17 mouse cellular contexts compared by ENCODE assay signal in the genomic region with DNA sequence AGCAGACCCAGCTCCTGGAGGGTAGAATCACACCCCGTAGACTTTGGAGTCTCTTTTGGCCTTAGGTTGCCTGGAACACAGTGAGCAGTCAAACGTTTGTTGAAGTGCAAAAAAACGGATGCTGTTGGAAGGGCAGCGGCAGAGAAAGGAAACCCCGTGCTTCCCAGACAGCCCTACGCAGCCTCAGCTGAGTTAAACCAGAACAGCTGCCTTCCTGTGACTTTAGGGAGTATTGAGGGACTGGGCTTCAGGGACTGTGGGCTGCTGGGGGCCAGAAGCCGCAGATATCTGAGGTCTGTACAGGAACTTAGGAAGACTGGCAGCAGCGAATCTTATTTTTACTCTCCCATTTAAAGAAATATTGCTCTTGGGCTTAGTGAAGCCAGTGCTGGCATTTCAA. TPM values are rescaled to one million over a fixed set of nuclear protein-coding genes. Genes with fewer than 3 reads are reported as not detected.
DNase-seq lines count a peak whose midpoint lies in the region; ATAC-seq and TF ChIP-seq lines count a peak whose summit lies in the region.
"Had no signal": no experiment of that assay in that cellular context is flagged by ENCODE, and none has a peak within 500 bp of the region (broad histone marks: within the 10 kb centered on the region; RNA-seq: fewer than 3 reads in every experiment).

No protein-coding gene starts in this region.

- no peak for TF ChIP-seq CTCF in brain, embryonic 14.5 days (IDR thresholded peaks at IDR 0.05; ENCODE audit: borderline replicate concordance, extremely low read depth, insufficient read depth, insufficient read length)

- no peaks in the 10 kb centered on the region for H3K36me3 ChIP-seq in heart, embryonic 16.5 days (ENCODE audit: control insufficient read depth, insufficient read depth)
- no peaks in the 10 kb centered on the region for H3K36me3 ChIP-seq in embryonic facial prominence, embryonic 15.5 days
- H3K36me3 ChIP-seq: forebrain, embryonic 10.5 days; hindbrain, embryonic 10.5 days; neural tube, embryonic 12.5 days had no signal

- ATAC-seq in heart, embryonic 16.5 days (replicated peaks; ENCODE audit: extremely low read depth, insufficient read depth, low FRiP score) = peak; percentile 49; the same call in 1 of the 2 replicates
- no peak for ATAC-seq in embryonic facial prominence, embryonic 15.5 days (ENCODE audit: insufficient number of reproducible peaks, low FRiP score, low TSS enrichment, low read depth)

- no peaks in the 10 kb centered on the region for H3K27me3 ChIP-seq in heart, embryonic 16.5 days (ENCODE audit: control insufficient read depth, insufficient read depth, low read length)
- no peaks in the 10 kb centered on the region for H3K27me3 ChIP-seq in embryonic facial prominence, embryonic 15.5 days
- H3K27me3 ChIP-seq: neural tube, embryonic 12.5 days had no signal

- peaks cover 5% of the 10 kb centered on the region for H3K4me1 ChIP-seq in heart, embryonic 16.5 days (ENCODE audit: control insufficient read depth, insufficient read depth, low read length)
- 0 out of 2 replicates have a peak, but pooled peaks cover 5% of the 10 kb centered on the region for H3K4me1 ChIP-seq in embryonic facial prominence, embryonic 15.5 days
- H3K4me1 ChIP-seq: neural tube, embryonic 12.5 days had no signal

- 12% methylated on average over 8 of the region's 8 CpGs for WGBS in heart, embryonic 16.5 days
- whole genome bisulfite sequencing in embryonic facial prominence, embryonic 15.5 days = 12% methylated on average over 8 of the region's 8 CpGs

- no peak overlapping the region for H3K4me3 ChIP-seq in heart, embryonic 16.5 days (ENCODE audit: low read length)
- no peak overlapping the region for H3K4me3 ChIP-seq in embryonic facial prominence, embryonic 15.5 days (replicated peaks)
- H3K4me3 ChIP-seq: forebrain, embryonic 10.5 days; hindbrain, embryonic 10.5 days; neural tube, embryonic 12.5 days had no signal

- no peaks in the 10 kb centered on the region for H3K9me3 ChIP-seq in heart, embryonic 16.5 days (replicated peaks; ENCODE audit: control insufficient read depth, low read length)
- no peaks in the 10 kb centered on the region for H3K9me3 ChIP-seq in embryonic facial prominence, embryonic 15.5 days (replicated peaks)
- H3K9me3 ChIP-seq: forebrain, embryonic 10.5 days; hindbrain, embryonic 10.5 days; neural tube, embryonic 12.5 days had no signal

- H3K27ac ChIP-seq in heart, embryonic 16.5 days (ENCODE audit: low read length) = peak overlapping the region; percentile 2; the same call in 1 of the 2 replicates
- no peak overlapping the region for H3K27ac ChIP-seq in embryonic facial prominence, embryonic 15.5 days (replicated peaks)
- H3K27ac ChIP-seq: forebrain, embryonic 10.5 days; hindbrain, embryonic 10.5 days; liver, embryonic 14.5 days; neural tube, embryonic 12.5 days had no signal

- peak overlapping the region; percentile 1; the same call in 1 of the 2 replicates for H3K9ac ChIP-seq in heart, embryonic 16.5 days (ENCODE audit: low read length)
- no peak overlapping the region for H3K9ac ChIP-seq in embryonic facial prominence, embryonic 15.5 days
- H3K9ac ChIP-seq: liver, embryonic 14.5 days; neural tube, embryonic 12.5 days had no signal

- no peak for TF ChIP-seq POLR2A in brain, embryonic 14.5 days (IDR thresholded peaks at IDR 0.05; ENCODE audit: borderline replicate concordance, extremely low read depth, insufficient read depth, insufficient read length, poor library complexity, severe bottlenecking)

- peak overlapping the region; percentile 17; the same call in 1 of the 2 replicates for H3K4me2 ChIP-seq in heart, embryonic 16.5 days (ENCODE audit: low read depth, low read length)
- H3K4me2 ChIP-seq in embryonic facial prominence, embryonic 15.5 days (replicated peaks) = peak overlapping the region; percentile 6; the same call in 1 of the 2 replicates
- H3K4me2 ChIP-seq: neural tube, embryonic 12.5 days had no signal

- peak; percentile 30 for DNase-seq in embryo, embryonic 11 days
- DNase-seq in embryo, embryonic 10.5 days (ENCODE audit: low spot score) = no peak
- no peak for DNase-seq in heart, adult 9 months (ENCODE audit: low spot score in 2 of 2)
- DNase-seq in brain, embryonic 14.5 days (ENCODE audit: low read depth) = peak; percentile 5
- DNase-seq in frontal cortex, postnatal 36 days (ENCODE audit: low spot score in 2 of 2) = no peak
- DNase-seq in frontal cortex, postnatal 25 days (ENCODE audit: low spot score in 2 of 2) = no peak
- DNase-seq: cerebellum, adult 9-10 months; gastrocnemius, postnatal 14 days; lung, postnatal 10 days; right cerebral cortex, postnatal 14 days; thymus, postnatal 36 days had no signal

RNA-seq across cellular contexts. Expression of gene Gja8, which starts 34.8 kb away (rescaled TPM):
- 0.02 TPM in 1 of 2 replicates, not detected in the other for polyA plus RNA-seq in heart, embryonic 16.5 days (2015; fragmentation: Nextera tagmentation; extraction: Ambion mirVana)
- not detected in 2 replicates for polyA plus RNA-seq in brain, embryonic 14.5 days (2012; rRNA removed)
- 0.03 and 0.07 TPM in 2 replicates for polyA plus RNA-seq in embryonic facial prominence, embryonic 15.5 days (2015; fragmentation: Nextera tagmentation; extraction: Ambion mirVana)
- polyA plus RNA-seq: forebrain, embryonic 10.5 days; hindbrain, embryonic 10.5 days; liver, embryonic 14.5 days had no signal

RNA-seq across cellular contexts. Expression of gene Gpr89, which starts 55.5 kb away (rescaled TPM):
- 26.1 and 28.4 TPM in 2 replicates for polyA plus RNA-seq in heart, embryonic 16.5 days (2015; fragmentation: Nextera tagmentation; extraction: Ambion mirVana)
- polyA plus RNA-seq in brain, embryonic 14.5 days (2012; rRNA removed) = 14.5 and 15.6 TPM in 2 replicates
- 37.8 and 41.5 TPM in 2 replicates for polyA plus RNA-seq in embryonic facial prominence, embryonic 15.5 days (2015; fragmentation: Nextera tagmentation; extraction: Ambion mirVana)

RNA-seq across cellular contexts. Expression of gene Gja5, which starts 56.1 kb away (rescaled TPM):
- polyA plus RNA-seq in heart, embryonic 16.5 days (2015; fragmentation: Nextera tagmentation; extraction: Ambion mirVana) = 86.3 and 99.3 TPM in 2 replicates
- polyA plus RNA-seq in brain, embryonic 14.5 days (2012; rRNA removed) = 1.7 and 2.9 TPM in 2 replicates
- polyA plus RNA-seq in embryonic facial prominence, embryonic 15.5 days (2015; fragmentation: Nextera tagmentation; extraction: Ambion mirVana) = 20.2 and 23.9 TPM in 2 replicates

Comparison
In these comparisons a context has a peak if more than half of its experiments do, and no peak if none do; other contexts are left out.
1. DNase-seq: peak in embryo, embryonic 11 days (single experiment) and brain, embryonic 14.5 days (single experiment); none in embryo, embryonic 10.5 days (single experiment), heart, adult 9 months (0 of 2), frontal cortex, postnatal 36 days (0 of 2) and frontal cortex, postnatal 25 days (0 of 2).